Mouse (Mus musculus): ENCODE data around the gene Fam92b. TPM values are rescaled to one million over a fixed set of nuclear protein-coding genes. Genes with fewer than 3 reads are reported as not detected.

Fam92b gene
- polyA plus RNA-seq, 1 experiment from 2014 or later = 2.0 TPM

GRCm38 (mm10) chr8:120164026-120164425 lies 13.2 kb downstream of the Fam92b start:
- Histone ChIP-seq H3K36me3 (replicated peaks) (no peaks in the 10 kb centered on the region), H3K27ac (no peak overlapping the region; the same call in 1 of the 2 replicates), H3K4me3 (no peak overlapping the region), H3K9me3 (no peaks in the 10 kb centered on the region), H3K4me1 (peaks cover 47% of the 10 kb centered on the region), H3K27me3 (ENCODE audit: poor library complexity, severe bottlenecking) (peaks cover 42% of the 10 kb centered on the region)
- 87% methylated on average over 5 of the region's 5 CpGs for WGBS
- DNase-seq (ENCODE audit: extremely low spot score, low spot score) = no peak

GRCm38 (mm10) chr8:120163376-120163775 lies 13.9 kb downstream of the Fam92b start:
- Histone ChIP-seq H3K4me1 (peaks cover 47% of the 10 kb centered on the region), H3K36me3 (replicated peaks) (no peaks in the 10 kb centered on the region), H3K4me3 (no peak overlapping the region), H3K27ac (no peak overlapping the region), H3K27me3 (ENCODE audit: poor library complexity, severe bottlenecking) (peaks cover 39% of the 10 kb centered on the region), H3K9me3 (no peaks in the 10 kb centered on the region)
- 70% methylated on average over 8 of the region's 8 CpGs for WGBS
- DNase-seq (ENCODE audit: extremely low spot score, low spot score) = no peak

GRCm38 (mm10) chr8:120162404-120162752 lies 14.9 kb downstream of the Fam92b start:
- 91% methylated on average over 5 of the region's 5 CpGs for WGBS
- H3K9me3 ChIP-seq = no peaks in the 10 kb centered on the region
- no peak overlapping the region for H3K4me3 ChIP-seq
- no peak for DNase-seq (ENCODE audit: extremely low spot score, low spot score)
- H3K27ac ChIP-seq = no peak overlapping the region
- H3K27me3 ChIP-seq (ENCODE audit: poor library complexity, severe bottlenecking) = peaks cover 29% of the 10 kb centered on the region
- peaks cover 37% of the 10 kb centered on the region for H3K4me1 ChIP-seq
- no peaks in the 10 kb centered on the region for H3K36me3 ChIP-seq (replicated peaks)

GRCm38 (mm10) chr8:120161658-120162403 lies 15.4 kb downstream of the Fam92b start:
- DNase-seq (ENCODE audit: extremely low spot score, low spot score) = no peak
- Histone ChIP-seq H3K4me3 (no peak overlapping the region), H3K9me3 (no peaks in the 10 kb centered on the region), H3K27me3 (ENCODE audit: poor library complexity, severe bottlenecking) (peaks cover 24% of the 10 kb centered on the region), H3K4me1 (peaks cover 36% of the 10 kb centered on the region), H3K27ac (no peak overlapping the region), H3K36me3 (replicated peaks) (no peaks in the 10 kb centered on the region)
- WGBS = 84% methylated on average over 16 of the region's 16 CpGs

GRCm38 (mm10) chr8:120160366-120160765 lies 16.9 kb downstream of the Fam92b start:
- H3K27me3 ChIP-seq (ENCODE audit: poor library complexity, severe bottlenecking) = peaks cover 22% of the 10 kb centered on the region; the same call in 1 of the 2 replicates
- H3K4me1 ChIP-seq = peaks cover 51% of the 10 kb centered on the region
- H3K27ac ChIP-seq = peak overlapping the region; percentile 30
- H3K4me3 ChIP-seq = no peak overlapping the region
- H3K9me3 ChIP-seq = no peaks in the 10 kb centered on the region
- H3K36me3 ChIP-seq (replicated peaks) = no peaks in the 10 kb centered on the region
- DNase-seq (ENCODE audit: extremely low spot score, low spot score) = no peak
- WGBS = 90% methylated on average over 8 of the region's 8 CpGs

GRCm38 (mm10) chr8:120152636-120153035 lies 24.6 kb downstream of the Fam92b start:
- H3K27ac ChIP-seq = peak overlapping the region; percentile 64
- H3K9me3 ChIP-seq = no peaks in the 10 kb centered on the region
- no peak for DNase-seq (ENCODE audit: extremely low spot score, low spot score)
- no peaks in the 10 kb centered on the region for H3K36me3 ChIP-seq (replicated peaks)
- WGBS = 67% methylated on average over 7 of the region's 7 CpGs
- peaks cover 48% of the 10 kb centered on the region for H3K4me1 ChIP-seq
- no peak overlapping the region for H3K4me3 ChIP-seq
- peaks cover 36% of the 10 kb centered on the region for H3K27me3 ChIP-seq (ENCODE audit: poor library complexity, severe bottlenecking)

- no peak for DNase-seq (ENCODE audit: extremely low spot score, low spot score)
- peaks cover 36% of the 10 kb centered on the region for H3K27me3 ChIP-seq (ENCODE audit: poor library complexity, severe bottlenecking)
- no peaks in the 10 kb centered on the region for H3K36me3 ChIP-seq (replicated peaks)
- H3K27ac ChIP-seq = peak overlapping the region; percentile 64
- 73% methylated on average over 9 of the region's 9 CpGs for WGBS
- H3K9me3 ChIP-seq = no peaks in the 10 kb centered on the region
- H3K4me1 ChIP-seq = peaks cover 39% of the 10 kb centered on the region
- no peak overlapping the region for H3K4me3 ChIP-seq
Measured at GRCm38 (mm10) chr8:120151151-120151550, 26.1 kb downstream of the Fam92b start.

- Histone ChIP-seq H3K27ac (no peak overlapping the region), H3K4me1 (peaks cover 36% of the 10 kb centered on the region), H3K36me3 (replicated peaks) (no peaks in the 10 kb centered on the region), H3K9me3 (no peaks in the 10 kb centered on the region), H3K4me3 (no peak overlapping the region), H3K27me3 (ENCODE audit: poor library complexity, severe bottlenecking) (peaks cover 36% of the 10 kb centered on the region)
- WGBS = 83% methylated on average over 12 of the region's 12 CpGs
- DNase-seq (ENCODE audit: extremely low spot score, low spot score) = no peak
Measured at GRCm38 (mm10) chr8:120150028-120150427, 27.2 kb downstream of the Fam92b start.

GRCm38 (mm10) chr8:120146051-120146450 lies 31.2 kb downstream of the Fam92b start:
- H3K4me1 ChIP-seq = peaks cover 33% of the 10 kb centered on the region
- H3K27ac ChIP-seq = no peak overlapping the region
- no peaks in the 10 kb centered on the region for H3K9me3 ChIP-seq
- H3K36me3 ChIP-seq (replicated peaks) = no peaks in the 10 kb centered on the region
- DNase-seq (ENCODE audit: extremely low spot score, low spot score) = no peak
- 84% methylated on average over 1 of the region's 1 CpGs for WGBS
- H3K27me3 ChIP-seq (ENCODE audit: poor library complexity, severe bottlenecking) = peaks cover 10% of the 10 kb centered on the region; the same call in 1 of the 2 replicates
- no peak overlapping the region for H3K4me3 ChIP-seq

- H3K4me3 ChIP-seq = no peak overlapping the region; the same call in 1 of the 2 replicates
Measured at GRCm38 (mm10) chr8:120144652-120145301, 32.5 kb downstream of the Fam92b start.

GRCm38 (mm10) chr8:120143911-120144651 lies 33.2 kb downstream of the Fam92b start:
- DNase-seq (ENCODE audit: extremely low spot score, low spot score) = no peak
- 73% methylated on average over 15 of the region's 15 CpGs for WGBS

More at GRCm38 (mm10) chr8:120144652-120145301, 32.5 kb downstream of the Fam92b start:
- Histone ChIP-seq H3K9me3 (no peaks in the 10 kb centered on the region), H3K27me3 (ENCODE audit: poor library complexity, severe bottlenecking) (no peaks in the 10 kb centered on the region), H3K36me3 (replicated peaks) (no peaks in the 10 kb centered on the region), H3K4me1 (peaks cover 30% of the 10 kb centered on the region), H3K27ac (peak overlapping the region; percentile 80)
- no peak for DNase-seq (ENCODE audit: extremely low spot score, low spot score)
- 66% methylated on average over 12 of the region's 12 CpGs for WGBS

GRCm38 (mm10) chr8:120140769-120141168 lies 36.5 kb downstream of the Fam92b start:
- no peaks in the 10 kb centered on the region for H3K27me3 ChIP-seq (ENCODE audit: poor library complexity, severe bottlenecking)
- 80% methylated on average over 3 of the region's 3 CpGs for WGBS
- H3K27ac ChIP-seq = peak overlapping the region; percentile 48; the same call in 1 of the 2 replicates
- H3K9me3 ChIP-seq = no peaks in the 10 kb centered on the region
- H3K4me1 ChIP-seq = peaks cover 38% of the 10 kb centered on the region
- no peak for DNase-seq (ENCODE audit: extremely low spot score, low spot score)
- no peak overlapping the region for H3K4me3 ChIP-seq
- H3K36me3 ChIP-seq (replicated peaks) = no peaks in the 10 kb centered on the region

More at GRCm38 (mm10) chr8:120143911-120144651, 33.2 kb downstream of the Fam92b start:
- Histone ChIP-seq H3K27ac (peak overlapping the region; percentile 80), H3K36me3 (replicated peaks) (no peaks in the 10 kb centered on the region), H3K27me3 (ENCODE audit: poor library complexity, severe bottlenecking) (no peaks in the 10 kb centered on the region), H3K4me1 (peaks cover 30% of the 10 kb centered on the region), H3K9me3 (no peaks in the 10 kb centered on the region), H3K4me3 (no peak overlapping the region)

Data from forebrain, embryonic 10.5 days (tissue).